Mouse (Mus musculus): Measurements from ENCODE around the gene Hs6st3. TPM values are rescaled to one million over a fixed set of nuclear protein-coding genes. Genes with fewer than 3 reads are reported as not detected.

The Hs6st3 gene
- total and polyA plus RNA-seq, 3 experiments, result not detected

- H3K27ac ChIP-seq (ENCODE audit: insufficient read depth, low read depth), result no peak overlapping the region
- peaks cover 45% of the 10 kb centered on the region for H3K9me3 ChIP-seq (replicated peaks; ENCODE audit: low read length)
- no peak overlapping the region for H3K4me2 ChIP-seq (ENCODE audit: insufficient read depth, low read depth, poor library complexity, severe bottlenecking)
- H3K4me3 ChIP-seq (replicated peaks in 1 of 3; ENCODE audit: low read depth in 2 of 3, low read length in 2 of 3, poor library complexity in 1 of 3), result no peak overlapping the region
- dilution Hi-C loops (cut with MboI; ENCODE audit: extremely low pct_ligation_motif_present, extremely low pct_unique_long_range_greater_than_20kb, low sequenced_read_pairs), result no loop called here
- H3K79me2 ChIP-seq (replicated peaks; ENCODE audit: control insufficient read depth, extremely low read depth, insufficient read depth, poor library complexity, severe bottlenecking), result no peaks in the 10 kb centered on the region
- H3K27me3 ChIP-seq (replicated peaks), result no peaks in the 10 kb centered on the region
- TF ChIP-seq CHD2 (IDR thresholded peaks at IDR 0.05; ENCODE audit: low read length) (no peak), MAX (IDR thresholded peaks at IDR 0.05; ENCODE audit: low read length) (no peak), BHLHE40 (IDR thresholded peaks at IDR 0.05; ENCODE audit: low read depth, low read length) (no peak), JUND (conservative IDR thresholded peaks at IDR 0.05; ENCODE audit: low read depth, low read length) (no peak)
- H3K9ac ChIP-seq (ENCODE audit: insufficient read depth, low read depth), result no peak overlapping the region
- no peak for DNase-seq (ENCODE audit: extremely low read depth)
- in situ Hi-C loops (cut with MboI; ENCODE audit: low pct_ligation_motif_present, low pct_unique_long_range_greater_than_20kb, low sequenced_read_pairs), result no loop called here
- H3K36me3 ChIP-seq (replicated peaks in 1 of 2; ENCODE audit: control insufficient read depth in 1 of 2, insufficient read depth in 1 of 2, low read length in 1 of 2), result no peaks in the 10 kb centered on the region
- no peaks in the 10 kb centered on the region for H3K4me1 ChIP-seq (ENCODE audit: control insufficient read depth in 1 of 2, insufficient read depth in 2 of 2)
These were observed 714.0 kb downstream of the Hs6st3 start for GRCm38 (mm10) chr14:119852139-119852538.

- dilution Hi-C loops (cut with MboI; ENCODE audit: extremely low pct_ligation_motif_present, extremely low pct_unique_long_range_greater_than_20kb, low sequenced_read_pairs), result no loop called here
- no peak overlapping the region for H3K4me2 ChIP-seq (ENCODE audit: insufficient read depth, low read depth, poor library complexity, severe bottlenecking)
These were observed 719.5 kb downstream of the Hs6st3 start for GRCm38 (mm10) chr14:119857338-119858291.

GRCm38 (mm10) chr14:119873617-119874016, 735.5 kb downstream of the Hs6st3 start:
- Histone ChIP-seq H3K4me3 (replicated peaks in 1 of 3; ENCODE audit: low read depth in 2 of 3, low read length in 2 of 3, poor library complexity in 1 of 3) (no peak overlapping the region), H3K79me2 (replicated peaks; ENCODE audit: control insufficient read depth, extremely low read depth, insufficient read depth, poor library complexity, severe bottlenecking) (no peaks in the 10 kb centered on the region), H3K27ac (ENCODE audit: insufficient read depth, low read depth) (no peak overlapping the region), H3K4me2 (ENCODE audit: insufficient read depth, low read depth, poor library complexity, severe bottlenecking) (no peak overlapping the region), H3K9me3 (replicated peaks; ENCODE audit: low read length) (peaks cover 46% of the 10 kb centered on the region), H3K27me3 (replicated peaks) (no peaks in the 10 kb centered on the region), H3K9ac (ENCODE audit: insufficient read depth, low read depth) (no peak overlapping the region), H3K36me3 (replicated peaks in 1 of 2; ENCODE audit: control insufficient read depth in 1 of 2, insufficient read depth in 1 of 2, low read length in 1 of 2) (no peaks in the 10 kb centered on the region), H3K4me1 (ENCODE audit: control insufficient read depth in 1 of 2, insufficient read depth in 2 of 2) (no peaks in the 10 kb centered on the region)
- dilution Hi-C loops (cut with MboI; ENCODE audit: extremely low pct_ligation_motif_present, extremely low pct_unique_long_range_greater_than_20kb, low sequenced_read_pairs), result no loop called here
- DNase-seq (ENCODE audit: extremely low read depth), result no peak
- in situ Hi-C loops (cut with MboI; ENCODE audit: low pct_ligation_motif_present, low pct_unique_long_range_greater_than_20kb, low sequenced_read_pairs), result no loop called here
- TF ChIP-seq ZNF384 (IDR thresholded peaks at IDR 0.05; ENCODE audit: low read depth, low read length) (no peak), MAFK (IDR thresholded peaks at IDR 0.05; ENCODE audit: insufficient replicate concordance, low read length) (peak; percentile 86)

More at GRCm38 (mm10) chr14:119857338-119858291, 719.5 kb downstream of the Hs6st3 start:
- Histone ChIP-seq H3K4me3 (replicated peaks in 1 of 3; ENCODE audit: low read depth in 2 of 3, low read length in 2 of 3, poor library complexity in 1 of 3) (no peak overlapping the region), H3K36me3 (replicated peaks in 1 of 2; ENCODE audit: control insufficient read depth in 1 of 2, insufficient read depth in 1 of 2, low read length in 1 of 2) (no peaks in the 10 kb centered on the region), H3K4me1 (ENCODE audit: control insufficient read depth in 1 of 2, insufficient read depth in 2 of 2) (no peaks in the 10 kb centered on the region), H3K27me3 (replicated peaks) (no peaks in the 10 kb centered on the region), H3K27ac (ENCODE audit: insufficient read depth, low read depth) (no peak overlapping the region), H3K79me2 (replicated peaks; ENCODE audit: control insufficient read depth, extremely low read depth, insufficient read depth, poor library complexity, severe bottlenecking) (no peaks in the 10 kb centered on the region), H3K9ac (ENCODE audit: insufficient read depth, low read depth) (no peak overlapping the region), H3K9me3 (replicated peaks; ENCODE audit: low read length) (peaks cover 40% of the 10 kb centered on the region)
- DNase-seq (ENCODE audit: extremely low read depth), result no peak
- no peak for TF ChIP-seq ZKSCAN1 (IDR thresholded peaks at IDR 0.05; ENCODE audit: borderline replicate concordance, low read depth, low read length)
- no peak for TF ChIP-seq ETS1 (conservative IDR thresholded peaks at IDR 0.05; ENCODE audit: low read depth, low read length)
- TF ChIP-seq KAT2A (IDR thresholded peaks at IDR 0.05; ENCODE audit: insufficient replicate concordance, low read length), result no peak
- TF ChIP-seq ZC3H11A (IDR thresholded peaks at IDR 0.05; ENCODE audit: low read depth, low read length), result no peak
- no peak for TF ChIP-seq MAFK (IDR thresholded peaks at IDR 0.05; ENCODE audit: insufficient replicate concordance, low read length)
- TF ChIP-seq POLR2A (IDR thresholded peaks at IDR 0.05; ENCODE audit: low read depth, low read length), result no peak
- TF ChIP-seq USF2 (conservative IDR thresholded peaks at IDR 0.05; ENCODE audit: low read depth, low read length), result no peak
- no peak for TF ChIP-seq BHLHE40 (IDR thresholded peaks at IDR 0.05; ENCODE audit: low read depth, low read length)
- TF ChIP-seq MYC (IDR thresholded peaks at IDR 0.05; ENCODE audit: low read depth, low read length), result no peak
- TF ChIP-seq HCFC1 (IDR thresholded peaks at IDR 0.05; ENCODE audit: low read depth, low read length), result no peak
- TF ChIP-seq UBTF (IDR thresholded peaks at IDR 0.05; ENCODE audit: low read depth, low read length), result no peak
- TF ChIP-seq POLR2AphosphoS2 (IDR thresholded peaks at IDR 0.05; ENCODE audit: low read depth, low read length), result no peak
- no peak for TF ChIP-seq RAD21 (IDR thresholded peaks at IDR 0.05; ENCODE audit: low read depth, low read length)
- no peak for TF ChIP-seq NELFE (IDR thresholded peaks at IDR 0.05; ENCODE audit: low read depth, low read length)
- no peak for TF ChIP-seq EP300 (IDR thresholded peaks at IDR 0.05; ENCODE audit: low read length)
- in situ Hi-C loops (cut with MboI; ENCODE audit: low pct_ligation_motif_present, low pct_unique_long_range_greater_than_20kb, low sequenced_read_pairs), result no loop called here
